Mouse (Mus musculus) kidney, postnatal 10 days (tissue): Measurements from ENCODE around the gene Cbr2.

ENCODE experiments used
- DNase-seq: peaks from one replicate; pipeline ENCODE4 v3.0.0; 2021; ENCODE audit warnings: mixed read lengths

Cbr2 gene

DNA sequence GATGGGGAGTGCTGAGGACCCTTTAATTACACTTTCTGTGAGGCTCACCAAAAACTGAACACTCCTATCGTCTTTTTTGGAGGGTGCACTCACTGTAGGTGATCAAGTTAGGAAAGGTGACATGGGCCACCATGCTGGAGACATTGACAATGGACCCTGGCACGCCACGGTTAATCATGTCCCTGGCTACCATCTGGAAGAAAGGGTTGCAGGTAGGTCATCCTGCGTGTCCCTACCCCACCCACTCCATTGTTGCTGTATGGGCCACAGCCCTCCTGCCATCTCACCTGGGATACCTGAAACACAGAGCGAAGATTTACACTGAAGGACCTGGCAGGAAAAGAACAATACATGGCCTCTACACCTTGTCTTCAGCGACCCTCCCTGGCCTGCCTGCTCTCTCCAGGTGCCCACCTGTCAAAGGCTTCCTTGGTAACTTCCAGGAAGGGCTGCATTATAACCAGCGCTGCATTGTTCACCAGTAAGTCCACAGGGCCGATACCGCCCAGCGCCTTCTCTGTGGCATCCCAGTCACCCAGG lies 1.5 kb downstream of the Cbr2 start:
- DNase-seq: no peak

DNA sequence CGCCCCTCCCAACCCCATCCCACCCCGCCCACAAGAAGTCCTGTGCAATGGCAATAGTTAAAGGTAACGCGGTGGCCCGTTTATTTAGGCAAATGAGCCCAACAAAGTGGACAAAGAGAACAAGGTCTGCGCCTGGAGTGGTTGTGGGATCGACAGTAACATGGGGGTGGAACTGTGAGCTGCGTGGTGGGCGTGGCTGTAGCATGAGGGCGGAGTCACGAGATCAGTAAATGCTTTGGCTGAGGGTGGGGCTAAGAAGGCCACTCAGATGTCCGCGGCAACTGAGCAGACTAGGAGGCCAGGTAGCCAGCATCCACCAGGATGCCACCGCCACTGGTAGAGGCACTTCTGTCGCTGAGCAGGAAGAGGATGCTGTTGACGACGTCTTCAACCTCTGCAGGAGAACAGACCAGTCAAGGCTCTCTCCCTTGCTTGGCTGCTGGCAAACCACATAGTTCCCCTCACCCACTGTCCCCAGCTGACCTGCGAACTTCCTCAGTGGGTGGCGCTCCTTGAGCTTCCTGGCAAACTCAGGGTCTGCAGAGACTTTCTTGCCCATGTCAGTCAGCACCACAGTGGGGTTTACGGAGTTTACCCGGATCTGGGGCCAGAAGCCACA lies 2.4 kb downstream of the Cbr2 start:
- DNase-seq: peak; percentile 75

DNA sequence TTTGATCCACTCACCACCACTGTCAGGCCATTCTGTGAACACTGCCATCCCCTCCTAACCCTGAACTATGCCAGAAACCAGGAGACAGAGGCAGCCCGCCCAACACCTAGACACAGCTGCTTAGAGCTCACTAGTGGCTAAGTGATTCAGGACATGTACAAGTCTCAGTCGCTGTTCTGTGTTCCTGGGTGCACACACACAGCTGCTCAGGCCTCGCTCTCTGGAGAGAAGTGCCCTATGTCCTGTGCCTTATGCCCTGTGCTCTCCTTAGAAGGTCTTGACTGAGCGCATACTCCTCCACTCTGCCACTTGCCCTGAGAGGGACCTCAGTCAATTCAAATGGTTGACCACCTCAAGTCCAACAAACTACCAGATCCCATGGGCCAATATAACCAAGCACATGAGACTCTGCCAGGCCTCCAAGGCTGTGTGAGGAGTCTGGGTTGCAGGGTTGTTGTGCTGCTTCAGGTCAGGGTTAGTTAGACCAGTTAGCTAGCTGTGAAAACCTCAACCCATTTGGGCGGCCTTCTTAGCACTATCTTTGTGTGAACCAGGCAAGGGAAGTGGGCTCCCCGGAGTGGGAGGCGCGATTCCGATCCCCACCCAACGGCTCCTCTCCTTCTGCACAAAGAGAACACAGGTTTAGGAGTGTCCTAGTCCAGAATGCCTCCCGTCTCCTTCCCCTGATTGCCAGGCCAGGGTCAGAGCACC lies 3.2 kb downstream of the Cbr2 start:
- DNase-seq: no peak

DNA sequence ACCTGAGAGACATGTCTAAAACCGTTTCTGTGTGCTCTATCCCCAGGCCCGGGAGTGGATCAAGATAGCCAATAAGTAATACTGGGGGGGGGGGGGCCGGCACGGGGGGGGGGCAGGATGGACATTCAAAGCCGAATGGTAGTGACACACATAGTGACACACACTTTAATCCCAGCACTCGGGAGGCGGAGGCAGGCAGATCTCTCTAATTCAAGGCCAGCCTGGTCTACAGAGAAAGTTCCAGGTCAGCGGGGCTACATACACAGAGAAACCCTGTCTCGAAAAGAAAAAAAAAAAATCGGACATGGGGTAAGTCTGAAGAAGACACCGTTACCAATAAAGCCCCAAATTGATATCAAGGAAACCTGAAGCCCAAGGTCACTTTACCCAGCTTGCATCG lies 4.3 kb downstream of the Cbr2 start:
- DNase-seq: no peak

DNA sequence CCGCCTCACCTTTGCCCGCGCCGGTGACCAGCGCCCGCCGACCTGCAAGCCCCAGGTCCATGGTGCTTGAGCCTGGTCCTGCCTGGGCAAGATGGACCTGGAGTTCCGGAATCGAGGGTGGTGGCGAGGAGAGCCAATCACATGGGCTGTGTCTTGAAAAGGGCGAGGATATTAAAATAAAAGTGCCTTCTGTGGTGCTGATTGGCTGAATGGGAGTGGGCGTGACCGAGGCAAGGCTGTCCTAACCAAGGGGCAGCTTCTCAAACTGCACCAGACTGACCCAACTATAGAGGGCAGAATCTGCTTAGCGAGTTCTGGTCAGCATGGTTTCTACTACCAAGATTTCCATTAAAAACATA lies 4.8 kb downstream of the Cbr2 start, which contains the start of gene Dcxr:
Dcxr (minus strand) TSS at position 113 of the 359 bp plus-strand sequence.
- peak; percentile 93 for DNase-seq

DNA sequence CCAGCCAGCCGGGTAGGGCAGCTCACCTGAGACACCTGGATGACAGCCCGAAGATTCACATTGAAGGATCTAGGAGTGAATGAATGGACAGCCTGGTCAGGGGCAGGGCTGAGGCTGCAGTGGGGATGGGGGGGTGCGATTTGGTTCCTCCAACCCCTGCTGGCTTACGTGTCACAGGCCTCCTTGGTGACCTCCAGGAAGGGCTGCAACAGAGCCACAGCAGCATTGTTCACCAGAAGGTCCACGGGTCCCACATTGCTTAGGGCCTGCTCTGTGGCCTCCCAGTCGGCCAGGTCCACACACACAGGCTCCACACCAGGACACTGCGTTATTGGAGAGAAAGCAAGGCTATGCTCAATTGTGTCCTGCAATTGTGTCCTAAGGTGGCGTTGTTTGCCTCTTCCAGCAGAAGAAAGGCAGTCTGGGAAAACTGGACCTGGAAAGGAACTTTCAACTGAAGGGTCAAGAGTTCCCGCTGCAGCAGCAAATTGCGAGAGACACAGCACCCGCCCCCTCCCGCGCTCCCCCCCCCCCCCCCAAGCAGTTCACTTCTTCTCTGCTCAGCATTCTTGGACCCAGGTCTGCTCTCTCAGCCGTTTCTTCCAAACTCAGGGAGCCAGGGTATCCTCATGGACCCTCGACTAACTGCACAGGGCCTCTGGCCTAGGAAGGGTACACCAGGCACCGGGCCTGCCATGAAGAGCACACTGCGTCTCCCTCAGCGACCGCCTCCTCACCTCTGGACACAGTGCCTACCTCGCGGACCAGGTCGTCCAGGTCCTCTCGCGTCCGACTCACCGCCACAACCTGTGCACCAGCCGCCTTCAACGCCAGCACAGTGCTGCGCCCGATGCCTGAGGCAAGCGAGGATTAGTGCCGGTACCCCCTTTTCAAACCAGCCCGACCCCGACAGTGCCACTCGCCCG lies 5.4 kb downstream of the Cbr2 start:
- DNase-seq: peak; percentile 49

DNA sequence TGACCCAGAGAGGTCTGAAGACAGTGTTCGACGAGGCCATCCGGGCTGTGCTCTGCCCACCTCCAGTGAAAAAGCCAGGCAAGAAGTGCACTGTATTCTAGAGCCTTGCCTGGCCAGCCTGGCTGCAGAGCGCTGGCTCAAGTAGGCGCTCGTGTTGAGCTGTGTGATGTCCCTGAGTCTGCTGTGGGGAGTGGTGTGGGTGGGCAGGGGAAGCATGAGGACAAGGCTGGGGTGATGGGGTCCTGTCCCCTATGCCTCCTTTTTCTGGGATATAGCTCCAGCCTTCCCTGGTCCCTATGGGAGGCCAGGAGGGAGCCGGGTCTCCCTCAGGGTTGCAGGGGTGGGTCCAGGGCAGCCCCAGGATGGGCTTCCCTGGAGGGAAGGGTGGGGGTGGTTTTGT lies 8.4 kb downstream of the Cbr2 start:
- no peak for DNase-seq

DNA sequence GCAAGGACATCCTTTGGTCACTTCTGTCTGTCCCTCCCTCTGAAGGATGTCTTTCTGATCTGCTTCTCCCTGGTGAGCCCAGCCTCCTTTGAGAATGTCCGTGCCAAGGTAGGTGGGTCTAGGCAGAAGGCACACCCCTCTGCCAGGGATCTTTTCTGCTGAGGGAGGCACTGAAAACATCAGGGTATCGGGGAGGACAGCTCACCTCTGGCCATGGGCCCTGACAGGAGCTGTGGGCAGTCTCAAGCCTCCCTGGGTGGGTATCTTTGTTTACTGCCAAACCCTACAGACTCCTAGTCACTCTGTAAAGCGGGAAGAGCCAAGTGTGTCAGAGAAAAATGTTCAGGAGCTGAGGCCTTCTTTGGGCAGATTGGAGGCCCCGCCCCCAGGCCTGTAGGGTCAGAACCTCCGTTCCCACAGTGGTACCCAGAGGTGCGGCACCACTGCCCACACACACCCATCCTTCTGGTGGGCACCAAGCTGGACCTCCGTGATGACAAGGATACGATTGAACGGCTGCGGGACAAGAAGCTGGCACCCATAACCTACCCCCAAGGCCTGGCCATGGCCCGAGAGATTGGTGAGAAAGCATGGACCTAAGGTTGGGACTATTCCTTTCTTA lies 9.0 kb downstream of the Cbr2 start:
- peak; percentile 57 for DNase-seq

DNA sequence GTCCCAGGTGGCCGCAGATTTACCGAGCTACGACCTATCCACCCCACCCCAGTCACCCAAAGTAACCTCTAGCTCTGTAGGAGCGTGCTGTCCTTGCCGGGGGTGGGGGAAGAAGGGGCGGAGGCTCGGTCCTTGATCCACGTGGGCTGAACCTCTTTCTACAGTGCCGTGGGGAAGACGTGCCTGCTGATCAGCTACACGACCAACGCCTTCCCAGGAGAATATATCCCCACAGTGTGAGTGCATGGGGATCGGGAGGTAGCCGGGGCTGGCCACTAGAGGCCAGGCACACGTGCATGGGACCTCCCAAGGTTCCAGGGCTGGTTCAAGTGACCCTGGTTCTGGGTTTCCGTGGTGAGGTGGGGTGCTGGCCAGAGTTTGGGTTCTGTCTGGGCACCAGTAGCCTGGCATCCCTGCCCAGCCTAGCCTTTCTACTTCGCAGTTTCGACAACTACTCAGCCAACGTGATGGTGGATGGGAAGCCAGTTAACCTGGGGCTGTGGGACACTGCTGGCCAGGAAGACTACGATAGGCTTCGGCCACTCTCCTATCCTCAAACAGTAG lies 9.8 kb downstream of the Cbr2 start:
- DNase-seq: no peak

DNA sequence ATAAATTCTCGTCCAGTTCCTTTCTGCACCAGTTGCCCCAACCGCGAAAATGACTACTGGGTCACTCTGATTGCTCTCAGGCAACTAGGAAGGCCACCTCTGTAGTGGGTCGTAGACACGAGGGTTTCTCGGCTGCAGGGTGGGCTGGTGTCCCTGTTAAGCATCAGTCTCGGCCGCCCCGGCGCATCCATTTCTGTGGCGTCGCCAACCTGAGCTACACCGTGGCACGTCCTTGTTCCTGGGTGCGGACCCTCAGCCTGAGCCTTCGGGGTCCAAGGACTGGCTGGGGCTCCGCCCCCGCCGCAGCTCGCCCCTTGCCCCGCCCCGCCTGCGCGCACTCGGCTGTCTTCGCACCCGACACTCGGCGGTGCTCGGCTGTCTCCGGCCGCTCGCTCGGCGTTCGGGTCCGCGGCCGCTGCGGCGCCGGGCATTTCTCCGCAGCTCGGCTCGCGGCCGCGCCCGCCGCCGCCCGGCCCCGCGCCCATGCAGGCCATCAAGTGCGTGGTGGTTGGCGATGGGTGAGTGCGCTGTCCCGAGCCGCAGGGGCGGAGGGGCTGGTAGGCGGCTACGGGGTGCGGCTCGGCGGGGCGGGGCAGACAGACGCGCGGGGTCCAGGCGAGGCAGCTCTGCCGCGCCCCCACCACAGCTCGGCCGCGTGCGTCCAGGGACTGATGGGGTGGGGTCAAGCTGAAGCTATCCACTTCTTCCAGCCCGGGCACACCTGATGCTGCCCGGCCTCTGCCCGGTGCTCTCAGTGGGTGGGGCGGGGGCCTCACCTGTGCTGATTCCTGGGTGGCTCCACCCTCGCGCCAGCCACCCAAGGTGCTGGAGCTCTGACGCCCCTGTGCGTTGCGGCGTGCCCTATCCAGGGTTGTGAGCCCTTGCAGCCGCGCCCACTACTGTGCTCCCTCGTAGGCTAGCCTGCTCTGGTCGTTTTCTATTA lies 10.5 kb downstream of the Cbr2 start, which contains the start of gene Rac3:
Rac3 (plus strand) TSS at position 347 of the 943 bp plus-strand sequence.
- peak; percentile 88 for DNase-seq

DNA sequence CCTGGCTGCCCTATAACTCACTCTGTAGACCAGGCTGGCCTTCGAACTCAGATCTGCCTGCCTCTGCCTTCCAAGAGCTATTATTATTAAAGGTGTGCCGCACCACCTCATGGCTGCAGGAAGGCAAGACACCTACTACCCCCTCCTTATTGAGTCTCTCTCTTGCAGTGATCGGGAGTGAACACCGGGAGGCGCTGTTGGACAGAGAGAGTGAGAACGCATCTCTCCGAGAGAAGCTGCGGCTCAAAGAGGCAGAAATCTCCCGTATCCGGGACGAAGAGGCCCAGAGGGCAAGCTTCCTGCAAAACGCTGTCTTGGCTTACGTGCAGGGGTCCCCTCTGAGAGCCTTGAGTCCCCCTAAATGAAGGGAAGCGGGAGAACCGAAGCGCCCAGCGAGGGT lies 11.5 kb downstream of the Cbr2 start:
- DNase-seq: peak; percentile 95

DNA sequence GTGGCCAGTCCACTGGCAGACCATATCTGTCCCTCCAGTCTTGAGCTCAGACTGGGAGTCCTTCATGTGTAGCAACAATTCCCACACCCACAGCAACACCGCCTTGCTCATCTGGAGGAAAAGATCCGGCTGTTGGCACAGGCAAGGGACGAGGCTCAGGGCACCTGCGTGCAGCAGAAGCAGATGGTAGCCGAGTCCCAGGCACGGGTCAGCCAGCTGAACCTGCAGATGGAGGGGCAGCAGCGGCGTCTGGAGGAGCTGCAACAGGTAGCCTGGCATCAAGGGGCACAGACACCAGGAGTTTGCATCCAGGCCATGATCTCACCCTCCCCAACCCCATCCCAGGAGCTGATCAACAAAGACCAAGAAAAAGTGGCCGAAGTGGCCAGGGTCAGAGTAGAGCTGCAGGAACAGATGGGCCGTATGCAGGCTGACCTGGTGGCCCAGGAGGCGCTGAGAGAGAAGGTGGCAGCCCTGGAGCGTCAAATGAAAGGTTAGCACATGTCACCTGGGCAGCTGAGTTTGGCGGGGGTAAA lies 12.0 kb downstream of the Cbr2 start:
- no peak for DNase-seq

DNA sequence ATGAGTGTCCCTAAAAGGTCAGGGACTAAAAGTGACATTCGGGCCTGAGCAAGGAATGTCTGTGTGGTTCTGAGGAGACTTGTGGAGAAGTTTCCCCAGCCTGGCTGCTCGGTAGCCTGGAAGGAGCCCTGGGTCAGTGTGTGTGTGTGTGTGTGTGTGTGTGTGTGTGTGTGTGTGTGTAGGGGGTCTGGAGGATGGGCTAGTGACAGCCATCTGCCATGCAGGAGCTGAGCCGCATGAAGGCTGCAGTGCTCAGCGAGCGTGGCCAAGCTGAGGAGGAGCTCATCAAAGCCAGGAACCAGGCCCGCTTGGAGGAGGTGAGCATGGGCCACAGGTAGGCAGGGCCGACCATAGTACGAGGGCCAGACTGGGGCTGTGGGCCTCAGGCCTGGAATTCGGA lies 12.7 kb downstream of the Cbr2 start:
- no peak for DNase-seq

DNA sequence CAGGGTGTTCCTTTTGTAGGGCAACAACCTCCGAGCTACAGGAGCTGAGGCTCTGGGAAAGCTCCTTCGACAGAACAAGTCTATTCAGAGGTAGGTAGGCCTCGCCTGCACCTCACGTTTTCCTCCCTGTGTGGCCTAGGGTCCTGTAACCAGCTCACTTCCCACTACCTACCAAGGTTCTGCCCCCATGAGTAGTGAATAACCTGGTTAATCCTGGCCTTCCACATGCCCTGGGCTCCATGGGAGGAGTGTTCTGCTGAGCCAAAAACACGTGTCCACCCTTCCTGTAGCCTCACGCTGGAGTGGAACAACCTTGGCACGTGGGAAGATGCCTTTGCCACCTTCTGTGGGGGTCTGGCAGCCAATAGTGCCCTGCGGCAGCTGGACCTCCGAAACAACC lies 16.8 kb downstream of the Cbr2 start:
- no peak for DNase-seq

DNA sequence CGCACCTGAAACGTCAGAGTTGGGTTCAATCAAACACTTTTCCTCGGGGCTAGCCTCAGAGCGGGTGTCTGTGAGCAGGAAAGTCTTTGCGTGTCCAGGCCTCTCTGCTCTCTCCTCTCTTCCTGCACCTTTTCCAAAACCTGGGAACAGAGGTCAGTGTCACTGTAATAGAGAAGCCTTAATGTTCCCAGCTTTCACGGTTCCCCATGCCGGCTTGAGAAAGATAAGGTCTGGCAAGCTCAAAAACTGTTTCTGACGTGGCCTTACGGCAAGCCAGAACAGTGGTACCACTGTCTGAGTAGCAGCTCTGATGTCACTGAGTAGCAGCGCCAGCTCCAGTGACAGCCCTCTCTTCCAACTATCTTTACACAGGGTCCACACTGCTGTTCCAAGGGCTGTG lies 17.4 kb downstream of the Cbr2 start:
- no peak for DNase-seq

DNA sequence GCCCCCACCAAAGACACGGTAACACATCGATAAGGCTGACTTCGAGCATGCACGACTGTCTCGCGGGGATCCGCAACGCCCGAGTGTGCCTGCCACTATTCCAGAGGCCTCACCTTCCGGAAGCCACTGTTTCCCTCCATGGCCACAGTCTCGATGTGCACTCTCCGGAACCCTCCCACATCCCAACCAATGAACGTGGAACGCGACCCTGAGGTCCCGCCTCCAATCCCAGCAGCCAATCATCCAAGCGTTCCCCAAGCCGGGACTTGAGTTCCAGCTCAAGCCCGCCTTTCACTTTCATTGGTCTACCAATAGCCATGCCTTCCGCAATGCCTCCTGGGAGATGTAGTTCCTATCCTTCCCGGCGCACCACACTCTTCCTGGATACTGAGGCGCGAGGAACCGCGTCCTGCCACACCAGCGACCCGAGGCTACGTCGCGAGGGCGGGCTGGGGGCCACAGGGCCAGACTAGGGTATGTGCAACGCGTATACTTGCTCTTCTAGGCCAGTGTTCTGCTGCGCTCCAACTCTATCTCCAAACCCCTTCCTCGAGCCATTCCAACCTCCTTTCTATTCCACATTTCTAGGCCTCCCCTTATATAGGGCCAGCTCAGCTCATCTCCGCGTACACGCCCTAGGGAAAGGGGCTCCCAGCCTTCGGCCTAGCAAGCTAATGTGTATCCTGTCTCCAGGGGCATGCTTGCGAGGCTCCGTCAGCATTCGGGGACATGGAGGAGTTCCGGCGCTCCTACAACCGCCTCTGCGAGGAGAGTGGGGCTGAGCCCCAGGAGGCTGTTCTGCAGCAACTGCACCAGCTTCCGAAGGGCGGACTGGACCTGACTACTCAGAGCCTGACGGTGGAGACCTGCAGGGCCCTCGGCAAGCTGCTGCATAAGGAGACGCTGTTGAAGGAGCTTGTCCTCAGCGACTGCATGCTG lies 18.1 kb downstream of the Cbr2 start, which contains the start of the genes Cenpx and Lrrc45:
Cenpx (minus strand) TSS at position 159 of the 939 bp plus-strand sequence.
Lrrc45 (plus strand) TSS at position 346 of the 939 bp plus-strand sequence.
- peak; percentile 97 for DNase-seq

DNA sequence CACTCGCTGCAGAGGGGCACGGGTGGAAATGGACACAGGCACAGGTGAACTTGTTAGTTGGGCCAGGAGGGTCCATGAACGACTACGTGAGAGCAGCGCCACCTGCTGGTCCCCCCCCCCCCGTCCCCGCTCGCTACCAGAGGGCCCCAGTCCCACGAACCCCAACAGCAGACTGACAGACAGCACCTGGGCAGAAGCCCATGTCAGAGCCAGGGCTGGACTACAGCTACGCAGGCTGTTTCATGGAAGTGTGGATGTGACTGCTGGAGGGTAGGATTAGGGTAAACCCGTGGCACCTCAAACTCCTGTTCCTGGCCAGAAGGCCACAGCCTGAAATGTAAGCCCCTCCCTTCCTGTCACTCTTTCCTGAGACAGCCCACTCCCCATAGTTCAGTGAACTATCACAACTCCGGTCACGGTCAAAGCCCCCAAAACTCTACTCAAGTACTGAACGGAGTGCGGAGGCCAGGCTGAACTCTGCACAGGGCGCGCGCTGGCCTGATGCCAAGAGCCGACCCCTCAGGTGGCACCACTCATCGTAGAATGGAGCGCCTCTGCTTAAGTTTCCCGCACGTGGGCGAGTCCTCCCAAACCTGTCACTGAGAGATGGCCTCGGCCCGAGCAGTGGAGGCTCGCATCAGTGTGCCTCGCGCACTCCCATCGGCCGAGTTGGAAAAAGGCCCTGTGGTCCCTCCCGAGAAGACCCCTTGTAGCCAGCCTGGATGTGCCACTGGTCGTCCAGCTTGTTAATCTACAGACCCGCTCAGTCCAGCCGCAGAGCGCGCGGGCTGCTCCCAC lies 18.9 kb downstream of the Cbr2 start:
- DNase-seq: peak; percentile 77

DNA sequence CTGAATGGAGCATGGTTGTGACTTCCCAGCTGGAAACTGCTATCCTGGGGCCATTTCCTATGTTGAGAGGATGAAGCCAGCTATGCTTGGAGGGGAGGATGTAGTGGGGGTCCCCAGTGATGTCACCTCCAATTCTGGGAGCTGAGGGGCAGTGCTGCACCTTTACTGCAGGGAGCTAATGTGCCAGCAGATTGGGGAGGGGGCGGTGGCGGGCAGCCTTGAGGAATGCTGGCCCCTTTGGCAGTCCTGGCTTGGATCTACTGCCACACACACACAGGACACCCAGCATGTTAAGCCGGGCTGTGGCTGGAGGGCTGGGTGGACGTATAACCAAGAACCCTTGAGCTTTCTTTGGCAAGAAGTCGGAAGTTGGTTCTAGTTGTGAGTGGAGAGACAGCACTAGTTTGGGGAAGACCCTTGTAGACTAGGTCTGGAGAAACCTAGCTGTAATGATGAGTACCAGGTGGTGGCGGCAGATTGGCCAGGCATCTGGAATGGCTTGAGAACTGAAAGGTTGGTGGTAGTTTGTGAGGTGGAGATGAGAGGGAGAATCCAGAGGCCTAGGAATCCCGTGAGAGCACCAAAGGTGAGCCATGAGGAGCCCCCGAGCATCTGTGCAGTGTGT lies 19.8 kb downstream of the Cbr2 start:
- no peak for DNase-seq
